Mouse (Mus musculus): ENCODE data around the gene Dbh. TPM values are rescaled to one million over a fixed set of nuclear protein-coding genes. Genes with fewer than 3 reads are reported as not detected.
A peak's percentile ranks its signal among the peaks of the same experiment; 100 is the strongest.

Dbh gene
- not detected for polyA plus RNA-seq (2017; shearing (Covaris generic))

- no peak for ATAC-seq
These were observed at the start of gene Dbh for GRCm38 (mm10) chr2:27164796-27165590. Gene Dbh (plus strand): TSS chr2:27165233.

GRCm38 (mm10) chr2:27118452-27118851, 46.6 kb upstream of the Dbh start:
- ATAC-seq: no peak

- no peak for ATAC-seq
These were observed 45.3 kb upstream of the Dbh start for GRCm38 (mm10) chr2:27119766-27120165.

DNA sequence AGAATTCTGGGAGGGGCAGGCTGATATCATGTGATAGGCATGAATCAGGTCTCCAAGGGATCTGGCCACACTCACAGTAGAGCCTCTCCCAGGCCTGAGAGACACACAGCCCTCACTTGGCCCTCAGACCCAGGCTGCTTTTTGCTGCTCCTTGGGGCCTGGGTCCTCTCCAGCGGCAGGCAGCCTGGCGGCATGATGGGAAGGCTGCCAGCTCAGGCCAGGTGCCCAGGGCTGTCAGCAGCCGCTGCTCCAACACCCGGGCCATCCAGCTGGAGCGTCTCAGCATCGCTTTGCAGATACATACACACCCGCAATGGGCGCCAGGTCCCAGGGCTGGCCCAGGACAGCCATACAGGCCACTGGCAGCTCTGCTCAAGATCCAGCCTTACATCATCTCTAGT, 44.8 kb upstream of the Dbh start:
- ATAC-seq: no peak

DNA sequence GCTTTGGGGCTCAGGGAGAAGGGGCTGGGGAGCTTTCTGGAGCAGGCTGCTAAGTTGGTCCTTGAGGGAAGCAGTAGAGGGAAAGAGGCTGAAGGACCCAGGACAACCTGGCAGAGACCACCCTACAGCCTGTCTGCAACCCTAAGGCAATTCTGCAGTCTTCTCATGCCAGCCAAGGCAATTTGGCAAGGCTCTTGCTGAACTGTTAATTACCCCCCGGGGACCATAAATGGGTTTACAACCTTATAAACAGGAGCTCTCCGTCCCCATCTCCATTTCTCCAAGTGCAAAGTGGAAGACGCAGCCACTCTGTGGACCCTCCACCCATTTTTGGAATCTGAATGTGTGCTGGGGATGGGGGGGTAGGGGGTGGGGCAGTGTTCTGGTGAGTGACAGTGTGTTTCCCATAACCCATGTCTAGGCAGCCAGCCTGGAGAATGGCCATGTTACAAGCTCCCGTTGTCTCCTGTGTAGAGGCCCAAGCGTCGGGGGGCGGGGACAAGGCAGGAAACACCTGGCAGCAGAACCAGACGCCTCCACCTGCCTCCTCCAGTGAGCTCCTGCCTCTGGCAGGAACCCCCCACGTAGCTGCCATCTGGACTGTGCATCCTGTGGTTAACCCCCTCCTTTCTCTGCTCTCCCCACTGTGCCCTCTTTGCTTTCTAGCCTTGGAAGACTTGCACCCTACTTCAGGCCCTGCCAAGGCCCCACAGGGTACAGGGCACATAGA, 43.2 kb upstream of the Dbh start:
- ATAC-seq: peak; percentile 95

DNA sequence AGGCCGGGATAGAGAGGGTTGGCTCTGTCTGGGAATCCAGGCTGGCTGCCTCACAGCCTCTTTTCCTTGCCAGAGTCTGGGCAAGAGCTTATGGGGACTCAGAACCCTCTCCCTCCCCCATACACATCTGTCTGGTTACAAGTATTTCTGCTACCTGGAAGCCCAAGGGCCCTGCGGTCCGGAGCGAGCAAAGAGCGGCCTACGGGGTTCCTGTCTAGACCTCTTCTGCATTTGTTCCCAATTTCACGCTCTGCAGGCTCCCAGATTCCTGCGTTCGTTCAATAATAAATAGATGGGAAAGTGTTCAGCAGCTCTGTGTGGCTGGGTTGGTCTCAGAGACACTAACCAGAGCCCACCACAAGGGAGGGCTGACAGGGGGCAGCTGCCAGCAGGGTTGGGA, 42.5 kb upstream of the Dbh start:
- ATAC-seq: no peak

GRCm38 (mm10) chr2:27123121-27123520, 41.9 kb upstream of the Dbh start:
- no peak for ATAC-seq

GRCm38 (mm10) chr2:27125979-27126378, 39.1 kb upstream of the Dbh start:
- peak; percentile 38 for ATAC-seq

DNA sequence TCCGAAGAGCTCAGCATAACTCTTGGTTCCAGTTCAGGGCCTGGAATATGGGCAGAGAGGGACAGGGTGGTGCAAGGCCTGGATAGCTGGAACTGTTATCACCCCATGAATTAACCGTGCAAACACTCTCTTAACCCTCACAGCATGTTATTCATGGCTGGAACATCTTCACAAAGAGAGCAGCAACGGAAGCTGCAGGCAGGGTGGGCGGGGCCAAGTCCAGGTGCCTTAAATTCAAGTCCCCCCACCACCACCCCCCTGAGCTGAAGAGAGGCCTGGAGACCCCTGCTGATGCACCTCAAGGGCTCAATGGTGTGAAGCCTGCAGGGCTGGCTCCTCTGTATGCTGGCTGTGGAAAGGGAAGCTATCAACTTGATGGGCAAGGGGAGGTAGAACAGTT, 38.5 kb upstream of the Dbh start:
- no peak for ATAC-seq

GRCm38 (mm10) chr2:27128990-27129389, 36.0 kb upstream of the Dbh start:
- no peak for ATAC-seq

DNA sequence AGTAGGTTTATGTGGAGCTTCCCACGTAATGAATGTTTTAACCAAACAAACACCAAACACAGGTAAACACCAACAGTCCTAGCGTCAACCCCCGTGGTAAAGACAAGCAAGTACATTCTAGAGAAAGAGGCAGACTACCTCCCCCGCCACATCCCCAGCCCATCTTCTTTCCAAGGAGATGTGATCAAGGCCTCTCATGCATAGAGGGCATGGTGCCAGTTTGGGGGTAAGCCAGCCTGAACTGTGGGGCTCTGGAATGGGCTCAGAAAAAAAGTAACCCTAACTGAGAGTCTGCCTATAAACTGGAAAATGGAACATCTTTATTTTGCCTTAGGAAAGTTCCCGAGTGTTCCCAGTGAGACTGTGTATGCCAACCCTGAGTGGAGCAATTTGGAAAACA, 29.1 kb upstream of the Dbh start:
- no peak for ATAC-seq

GRCm38 (mm10) chr2:27136336-27136735, 28.7 kb upstream of the Dbh start:
- ATAC-seq: no peak

DNA sequence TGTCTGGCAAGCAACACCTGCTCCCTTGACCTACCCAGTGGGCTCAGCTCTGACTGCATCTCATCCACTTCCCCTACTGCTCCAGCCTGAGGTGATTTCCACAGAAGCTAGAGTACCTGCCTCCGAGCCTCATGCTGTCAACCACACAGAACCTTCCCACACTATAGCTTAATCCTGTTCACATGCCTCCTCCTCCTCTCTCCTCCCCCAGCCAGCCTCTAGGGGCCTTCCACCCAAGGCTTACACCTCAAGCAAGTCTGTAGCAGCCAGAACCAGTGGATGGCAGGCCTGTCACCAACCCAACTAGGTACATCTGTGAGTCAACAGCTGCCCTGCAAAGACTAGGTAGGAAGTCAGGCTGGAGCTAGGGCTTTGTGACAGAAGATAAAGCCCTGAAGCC, 28.2 kb upstream of the Dbh start:
- ATAC-seq: no peak

DNA sequence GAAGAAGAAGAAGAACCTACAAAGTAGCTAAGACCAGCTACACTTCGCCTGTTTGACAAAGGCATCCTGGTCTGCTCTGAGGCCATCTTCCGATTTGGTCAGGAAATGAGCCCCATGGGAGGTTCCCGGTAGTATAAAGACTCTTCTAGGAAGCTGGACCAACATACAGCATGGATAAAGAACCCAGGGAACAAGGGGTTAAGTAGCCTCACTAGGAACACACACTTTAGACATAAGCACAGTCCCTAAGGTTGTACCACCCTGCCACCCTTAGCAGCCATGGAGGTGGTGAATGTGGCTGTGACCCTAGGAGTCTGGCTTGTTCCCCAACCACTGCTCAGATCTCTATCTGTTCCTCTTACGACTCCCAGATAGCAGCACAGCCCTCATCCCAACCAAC, 26.7 kb upstream of the Dbh start:
- no peak for ATAC-seq

DNA sequence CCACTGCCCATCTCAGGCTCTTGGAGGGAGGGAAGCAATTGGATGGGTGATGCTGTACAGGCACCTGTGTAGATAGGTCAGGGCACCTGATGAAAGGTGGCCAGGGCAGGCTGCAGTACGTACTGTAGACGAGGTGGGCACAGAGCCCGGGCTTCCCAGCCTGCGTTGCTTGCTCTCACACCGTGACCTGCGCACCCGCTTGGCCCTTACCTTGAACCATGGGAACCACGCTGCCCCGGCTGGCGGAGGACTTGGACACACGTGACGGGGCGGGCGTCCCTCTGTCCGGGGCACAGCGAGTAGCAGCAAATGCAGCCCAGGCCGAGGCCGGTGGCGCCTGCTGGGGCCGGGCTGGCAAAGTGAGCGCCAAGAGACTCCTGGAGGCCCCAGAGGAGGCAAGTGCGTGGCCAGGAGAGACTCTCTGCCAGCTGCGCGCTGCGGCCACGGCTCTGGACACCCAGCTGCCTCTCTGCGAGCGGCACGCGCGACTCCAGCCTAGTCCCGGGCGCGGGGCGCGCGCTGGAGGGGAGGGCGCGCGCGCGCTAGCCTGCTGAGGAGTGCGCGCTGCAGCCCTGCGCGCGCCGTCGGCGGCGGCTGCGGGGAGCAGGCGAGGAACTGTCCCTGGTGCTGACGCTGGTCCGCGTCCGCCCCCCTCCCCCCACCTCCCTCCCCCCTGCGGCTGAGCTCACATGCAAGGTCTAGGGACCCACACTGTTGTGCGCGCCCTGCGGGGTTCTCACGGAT, 22.9 kb upstream of the Dbh start, which contains the start of gene Fam163b:
Gene Fam163b (minus strand): TSS at position 542 of the 744 bp plus-strand sequence.
- no peak for ATAC-seq

- no peak for ATAC-seq
These were observed 20.1 kb upstream of the Dbh start for GRCm38 (mm10) chr2:27144957-27145356.

- no peak for ATAC-seq
These were observed 18.2 kb upstream of the Dbh start for GRCm38 (mm10) chr2:27146840-27147239.

- ATAC-seq: no peak
These were observed 15.6 kb upstream of the Dbh start for GRCm38 (mm10) chr2:27149457-27149856.

- no peak for ATAC-seq
These were observed 10.4 kb upstream of the Dbh start for GRCm38 (mm10) chr2:27154466-27155185.

DNA sequence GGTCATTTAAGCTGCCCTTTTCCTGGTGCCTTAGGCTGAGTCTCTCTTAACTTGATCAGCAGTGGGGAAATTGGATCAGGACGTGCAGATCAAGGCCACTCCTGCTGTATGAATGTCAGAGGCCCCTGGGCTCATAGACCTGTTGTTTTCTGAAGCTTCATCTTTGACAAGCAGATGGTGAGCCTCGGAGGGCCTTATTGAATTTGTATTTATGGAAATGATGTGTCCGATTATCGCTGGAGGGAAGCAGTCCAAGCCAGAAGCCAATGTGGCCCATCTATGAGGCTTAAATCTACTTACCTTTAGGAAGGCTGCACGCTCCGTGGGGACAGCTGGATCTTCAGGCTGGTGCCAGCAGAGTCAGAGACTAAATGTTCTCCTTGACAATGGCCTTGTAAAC, 8.4 kb upstream of the Dbh start:
- no peak for ATAC-seq

DNA sequence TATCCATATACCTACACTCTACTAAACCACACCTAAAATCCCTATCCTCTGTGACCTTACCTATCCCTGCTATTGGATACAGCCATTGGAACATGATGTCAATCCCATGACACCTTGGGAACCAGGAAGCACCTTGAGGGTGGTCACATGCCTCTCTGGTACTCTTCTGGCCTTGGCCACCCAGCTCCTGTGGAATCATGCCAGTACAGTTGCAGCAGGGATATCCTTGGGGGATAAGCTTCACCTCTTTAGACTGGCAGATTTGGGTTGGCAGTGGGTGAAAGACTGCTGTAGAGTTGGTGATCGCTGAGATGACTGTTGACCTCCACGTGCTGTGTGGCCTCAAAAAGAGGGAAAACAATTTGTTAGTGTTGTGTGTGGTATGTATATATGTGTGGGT, 3.5 kb upstream of the Dbh start:
- no peak for ATAC-seq

GRCm38 (mm10) chr2:27162656-27163055, 2.4 kb upstream of the Dbh start:
- ATAC-seq: no peak

DNA sequence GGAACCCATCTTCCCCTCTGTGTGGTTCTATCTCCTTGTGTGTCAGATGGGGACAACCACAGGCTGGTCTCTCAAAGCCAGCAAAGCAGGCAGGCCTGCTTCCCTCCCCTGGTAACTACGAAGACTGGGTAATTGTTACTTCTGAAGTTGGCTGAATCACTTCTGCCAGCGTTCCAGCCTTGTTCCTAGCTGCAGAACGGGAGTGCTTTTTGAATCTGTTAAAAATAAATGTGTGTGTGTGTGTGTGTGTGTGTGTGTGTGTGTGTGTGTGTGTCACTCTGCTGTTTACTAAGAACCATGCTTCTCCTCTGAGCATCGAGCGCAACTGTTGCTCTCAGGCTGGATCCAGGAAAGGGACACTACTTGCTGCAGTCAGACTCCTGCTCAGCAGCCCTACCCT, 1.2 kb upstream of the Dbh start:
- no peak for ATAC-seq

Measured in CD4-positive, CD25-positive, alpha-beta regulatory T cell, adult 4 months (primary cell).